8 mouse cellular contexts compared by ENCODE assay signal in genomic region chr6:71440492-71441250, GRCm38 (mm10). TPM values are rescaled to one million over a fixed set of nuclear protein-coding genes. Genes with fewer than 3 reads are reported as not detected.
DNase-seq lines count a peak whose midpoint lies in the region; ATAC-seq and TF ChIP-seq lines count a peak whose summit lies in the region.

Rmnd5a (minus strand) TSS chr6:71440637.

- peak; percentile 74; the same call in 1 of the 2 replicates for TF ChIP-seq POLR2A in lung, adult 2 months (IDR thresholded peaks at IDR 0.05; ENCODE audit: borderline replicate concordance, extremely low read depth, low read depth, low read length)

- H3K4me3 ChIP-seq in ES-E14 (ENCODE audit: insufficient read depth in 1 of 2, low read depth in 1 of 2, low read length in 2 of 2, poor library complexity in 1 of 2, severe bottlenecking in 1 of 2) = peak within 1 kb of the TSS; percentile 90 to 93
- H3K4me3 ChIP-seq in forebrain, embryonic 15.5 days = peak within 1 kb of the TSS; percentile 97
- peak within 1 kb of the TSS; percentile 96 for H3K4me3 ChIP-seq in lung, adult 2 months (replicated peaks; ENCODE audit: extremely low read depth, low read depth, low read length)

- peak within 1 kb of the TSS; percentile 95 for H3K9ac ChIP-seq in ES-E14 (ENCODE audit: insufficient read depth, low read depth, low read length, poor library complexity, severe bottlenecking)
- peak within 1 kb of the TSS; percentile 91 for H3K9ac ChIP-seq in forebrain, embryonic 15.5 days (replicated peaks)

- intact Hi-C loops in heart, postnatal 25 days (cut with DNase I) = loop anchor here (1.0 to 2.0 kb wide), 3 partner anchors 54 to 192 kb away; partner anchors contain the start of genes Chmp3 and Kdm3a

- peak within 1 kb of the TSS; percentile 98 for H3K4me2 ChIP-seq in forebrain, embryonic 15.5 days (replicated peaks)

- TF ChIP-seq CTCF in lung, adult 2 months (IDR thresholded peaks at IDR 0.05; ENCODE audit: insufficient read depth, low read length) = 0 out of 2 replicates have a peak, but pooled peaks have one; percentile 13

- ATAC-seq in forebrain, embryonic 15.5 days (replicated peaks) = peak; percentile 99
- ATAC-seq in neutrophil, adult 5-6 weeks (ENCODE audit: extremely low read depth, insufficient number of reproducible peaks, low FRiP score, poor library complexity, severe bottlenecking) = peak; percentile 92

- H3K9me3 ChIP-seq in ES-E14 (ENCODE audit: control insufficient read depth, insufficient read depth, low read depth, low read length) = no peaks in the 10 kb centered on the region
- H3K9me3 ChIP-seq in forebrain, embryonic 15.5 days = no peaks in the 10 kb centered on the region

- peak within 1 kb of the TSS; percentile 75 for H3K27ac ChIP-seq in ES-E14 (ENCODE audit: insufficient read depth, low read depth, low read length, poor library complexity, severe bottlenecking)
- peak within 1 kb of the TSS; percentile 97 for H3K27ac ChIP-seq in forebrain, embryonic 15.5 days (replicated peaks)

- H3K4me1 ChIP-seq in ES-E14 (ENCODE audit: control insufficient read depth in 2 of 2, insufficient read depth in 2 of 2, low read length in 2 of 2, poor library complexity in 1 of 2) = no peaks in the 10 kb centered on the region; a peak in 1 of 4 replicates
- H3K4me1 ChIP-seq in forebrain, embryonic 15.5 days = peaks cover 37% of the 10 kb centered on the region
- peaks cover 6% of the 10 kb centered on the region; the same call in 1 of the 2 replicates for H3K4me1 ChIP-seq in lung, adult 2 months (ENCODE audit: control insufficient read depth, insufficient read depth, low read length)

- no peaks in the 10 kb centered on the region for H3K27me3 ChIP-seq in forebrain, embryonic 15.5 days

- under 1% methylated on average over 75 of the region's 75 CpGs for WGBS in forebrain, embryonic 15.5 days
- under 1% methylated on average over 75 of the region's 75 CpGs for WGBS in lung, adult 2 months

- DNase-seq in ES-E14 (ENCODE audit: low read depth, low spot score) = peak; percentile 97
- peak; percentile 100 for DNase-seq in cerebellum, adult 11-12 months
- peak; percentile 98 for DNase-seq in heart, postnatal 25 days (ENCODE audit: low spot score)
- DNase-seq in layer of hippocampus, adult 18-20 months (ENCODE audit: low spot score in 2 of 2) = peak; percentile 98 to 99
- DNase-seq in lung, adult 2 months = peak; percentile 94
- peak; percentile 97 to 99 for DNase-seq in thymus, adult 18-20 months

- no peaks in the 10 kb centered on the region for H3K36me3 ChIP-seq in ES-E14 (ENCODE audit: control insufficient read depth, insufficient read depth, low read length, poor library complexity, severe bottlenecking)
- no peaks in the 10 kb centered on the region for H3K36me3 ChIP-seq in forebrain, embryonic 15.5 days

- in situ Hi-C loops in ES-E14 (cut with MboI; ENCODE audit: low sequenced_read_pairs in 2 of 2, unreplicated experiment in 2 of 2) = no loop called here

TF ChIP-seq in ES-E14, 5 proteins besides CTCF, POLR2A, EP300 and RAD21:
- TF ChIP-seq MAFK (IDR thresholded peaks at IDR 0.05; ENCODE audit: insufficient read depth, low read depth, low read length) (no peak), ZNF384 (IDR thresholded peaks at IDR 0.05; ENCODE audit: low read depth, low read length) (no peak), CHD2 (IDR thresholded peaks at IDR 0.05; ENCODE audit: low read depth, low read length) (peak; percentile 84), ZC3H11A (IDR thresholded peaks at IDR 0.05; ENCODE audit: borderline replicate concordance, low read depth, low read length) (no peak), HCFC1 (IDR thresholded peaks at IDR 0.05; ENCODE audit: borderline replicate concordance, insufficient read depth, low read length) (peak; percentile 38; the same call in 1 of the 2 replicates)

RNA-seq across cellular contexts. Expression of gene Rmnd5a, which starts in this region (rescaled TPM):
- 44.6 and 52.3 TPM in 2 replicates for total RNA-seq in ES-E14 (2012; rRNA removed)
- 9.4 and 9.9 TPM in 2 replicates for polyA plus RNA-seq in forebrain, embryonic 15.5 days (2015; fragmentation: Nextera tagmentation; extraction: Ambion mirVana)
- 10 to 100 TPM; 65.8 to 72.8 TPM for total RNA-seq in heart, postnatal 25 days (2021)
- 10 to 100 TPM; 87.7 to 92.0 TPM for total RNA-seq in layer of hippocampus, adult 18-20 months (2021)
- 17.0 and 26.4 TPM in 2 replicates for polyA plus RNA-seq in lung, adult 2 months (2012; rRNA removed)
- total RNA-seq in neutrophil, adult 5-6 weeks (2017) = 65.2 and 81.4 TPM in 2 replicates

Comparison
In these comparisons a context has a peak if more than half of its experiments do, and no peak if none do; other contexts are left out.
1. Peak in every context shown above with its lines: DNase-seq, ATAC-seq, H3K4me3 ChIP-seq and H3K27ac ChIP-seq.